Mouse (Mus musculus) MEL (cell line): ENCODE results near the gene Lrch4.

ENCODE experiments used
- CTCF ChIP-seq, 3 experiments: IDR thresholded peaks in 2 of 3; conservative IDR thresholded peaks in 1 of 3; 2 replicates each; pipeline ENCODE4 v1.5.1; 2011 to 2012; ENCODE audit warnings: low read length in 3 of 3, low read depth in 2 of 3, mild to moderate bottlenecking in 2 of 3, improper control_type of control experiment in 1 of 3, inconsistent platforms in 1 of 3, mixed read lengths in 1 of 3, moderate library complexity in 1 of 3; ENCODE audit not compliant: control insufficient read depth in 1 of 3, insufficient read depth in 1 of 3, poor library complexity in 1 of 3, severe bottlenecking in 1 of 3
- MXI1 ChIP-seq: IDR thresholded peaks from 2 replicates; pipeline ENCODE4 v1.6.1; 2011; ENCODE audit warnings: mild to moderate bottlenecking, low read depth, low read length, improper control_type of control experiment
- NRF1 ChIP-seq: IDR thresholded peaks from 2 replicates; pipeline ENCODE4 v1.6.1; 2014; ENCODE audit warnings: low read depth, mild to moderate bottlenecking, inconsistent platforms, low read length, improper control_type of control experiment, moderate library complexity; ENCODE audit not compliant: poor library complexity, insufficient read depth, severe bottlenecking
- POLR2A ChIP-seq, 2 experiments: IDR thresholded peaks; 2 replicates each; pipeline ENCODE4 v1.6.1; 2011 to 2012; ENCODE audit warnings: low read length in 2 of 2, mild to moderate bottlenecking in 2 of 2, control low read depth in 1 of 2, improper control_type of control experiment in 1 of 2, low read depth in 1 of 2, moderate library complexity in 1 of 2; ENCODE audit not compliant: control insufficient read depth in 1 of 2, insufficient read depth in 1 of 2, poor library complexity in 1 of 2

DNA sequence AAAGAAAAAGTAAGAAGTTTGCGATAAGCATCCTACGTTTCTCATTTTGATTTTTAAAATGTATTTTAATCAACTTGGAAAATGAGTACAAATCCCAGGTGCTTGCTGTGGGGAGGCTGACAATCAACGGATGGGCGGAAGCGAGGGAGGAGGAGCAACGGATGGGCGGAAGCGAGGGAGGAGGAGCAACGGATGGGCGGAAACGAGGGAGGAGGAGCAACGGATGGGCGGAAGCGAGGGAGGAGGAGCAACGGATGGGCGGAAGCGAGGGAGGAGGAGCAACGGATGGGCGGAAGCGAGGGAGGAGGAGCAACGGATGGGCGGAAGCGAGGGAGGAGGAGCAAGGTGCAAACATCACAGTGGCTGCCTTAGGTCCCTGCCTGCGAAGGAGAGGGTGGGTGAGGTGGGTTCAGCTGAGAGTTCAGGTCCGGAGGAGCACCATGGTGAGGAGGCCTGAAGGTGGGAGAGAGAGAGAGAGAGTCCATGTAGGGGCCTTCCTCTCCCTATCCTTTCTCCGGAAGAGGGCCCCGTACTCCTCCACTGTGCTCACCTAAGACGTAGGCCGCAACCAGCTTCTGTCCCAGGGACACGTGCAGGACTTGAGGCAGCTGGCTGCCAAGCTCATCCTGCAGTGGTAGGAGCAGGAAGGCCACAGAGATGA, 32.2 kb upstream of the Lrch4 start:
- TF ChIP-seq CTCF (IDR thresholded peaks at IDR 0.05 in 2 of 3, conservative IDR thresholded peaks at IDR 0.05 in 1 of 3; ENCODE audit: control insufficient read depth in 1 of 3, insufficient read depth in 1 of 3, low read depth in 2 of 3, low read length in 3 of 3, poor library complexity in 1 of 3, severe bottlenecking in 1 of 3): no peak
- no peak for TF ChIP-seq NRF1
- TF ChIP-seq MXI1: no peak
- TF ChIP-seq POLR2A (IDR thresholded peaks at IDR 0.05; ENCODE audit: control insufficient read depth in 1 of 2, insufficient read depth in 1 of 2, low read depth in 1 of 2, low read length in 2 of 2, poor library complexity in 1 of 2): no peak
